Mouse (Mus musculus): ENCODE data around the gene Rif1. TPM values are rescaled to one million over a fixed set of nuclear protein-coding genes. Genes with fewer than 3 reads are reported as not detected.
A peak's percentile ranks its signal among the peaks of the same experiment; 100 is the strongest.

Gene Rif1
- polyA plus RNA-seq (2012; rRNA removed) (7.1 and 10.9 TPM in 2 replicates), polyA plus RNA-seq (2014; fragmentation: Nextera tagmentation; extraction: Ambion mirVana) (16.9 and 19.6 TPM in 2 replicates)

GRCm38 (mm10) chr2:52072491-52073140, at the start of gene Rif1:
Rif1 (plus strand) TSS chr2:52072832.
- Histone ChIP-seq H3K27ac (peak within 1 kb of the TSS; percentile 32; the same call in 1 of the 2 replicates), H3K9ac (replicated peaks) (peak within 1 kb of the TSS; percentile 92), H3K4me2 (ENCODE audit: low read depth) (peak within 1 kb of the TSS; percentile 84), H3K4me3 (ENCODE audit: insufficient read depth in 1 of 2, low read depth in 2 of 2, low read length in 2 of 2) (peak within 1 kb of the TSS; percentile 73 to 96), H3K9me3 (ENCODE audit: control insufficient read depth, low read length) (no peaks in the 10 kb centered on the region), H3K4me1 (replicated peaks; ENCODE audit: control insufficient read depth in 2 of 2, insufficient read depth in 2 of 2, low read length in 1 of 2) (peaks cover 5 to 16% of the 10 kb centered on the region in 2 experiments; a peak in 3 of 4 replicates), H3K27me3 (ENCODE audit: control insufficient read depth, insufficient read depth, low read length) (no peaks in the 10 kb centered on the region; the same call in 1 of the 2 replicates), H3K36me3 (replicated peaks; ENCODE audit: control insufficient read depth, insufficient read depth, low read depth) (peaks cover 18% of the 10 kb centered on the region)
- under 1% methylated on average over 51 of the region's 72 CpGs for WGBS (ENCODE audit: insufficient replicate concordance)
- peak; percentile 94 for ATAC-seq (ENCODE audit: insufficient read depth)
- TF ChIP-seq EP300 (IDR thresholded peaks at IDR 0.05; ENCODE audit: low read depth) (no peak), CTCF (IDR thresholded peaks at IDR 0.05; ENCODE audit: low read depth) (no peak)
- DNase-seq (ENCODE audit: low read depth in 3 of 3, low spot score in 3 of 3), result peak; percentile 64 to 72 (median 65)

GRCm38 (mm10) chr2:52027061-52027460, 45.6 kb upstream of the Rif1 start:
- Histone ChIP-seq H3K27me3 (ENCODE audit: control insufficient read depth, insufficient read depth, low read length) (no peaks in the 10 kb centered on the region), H3K4me3 (ENCODE audit: insufficient read depth in 1 of 2, low read depth in 2 of 2, low read length in 2 of 2) (no peak overlapping the region), H3K9me3 (ENCODE audit: control insufficient read depth, low read length) (no peaks in the 10 kb centered on the region), H3K4me2 (ENCODE audit: low read depth) (no peak overlapping the region), H3K27ac (no peak overlapping the region), H3K4me1 (replicated peaks; ENCODE audit: control insufficient read depth in 2 of 2, insufficient read depth in 2 of 2, low read length in 1 of 2) (no peaks in the 10 kb centered on the region), H3K36me3 (replicated peaks; ENCODE audit: control insufficient read depth, insufficient read depth, low read depth) (no peaks in the 10 kb centered on the region), H3K9ac (replicated peaks) (no peak overlapping the region)
- DNase-seq (ENCODE audit: low read depth in 3 of 3, low spot score in 3 of 3) (no peak), ATAC-seq (ENCODE audit: insufficient read depth) (no peak)
- 50% methylated on average over 4 of the region's 4 CpGs for WGBS (ENCODE audit: insufficient replicate concordance)
- TF ChIP-seq CTCF (IDR thresholded peaks at IDR 0.05; ENCODE audit: low read depth), result no peak

GRCm38 (mm10) chr2:52029426-52029825, 43.2 kb upstream of the Rif1 start:
- ATAC-seq (ENCODE audit: insufficient read depth) (no peak), DNase-seq (ENCODE audit: low read depth in 3 of 3, low spot score in 3 of 3) (no peak)
- H3K36me3 ChIP-seq (replicated peaks; ENCODE audit: control insufficient read depth, insufficient read depth, low read depth), result no peaks in the 10 kb centered on the region
- no peaks in the 10 kb centered on the region for H3K9me3 ChIP-seq (ENCODE audit: control insufficient read depth, low read length)
- H3K27me3 ChIP-seq (ENCODE audit: control insufficient read depth, insufficient read depth, low read length), result no peaks in the 10 kb centered on the region
- peak; percentile 34; the same call in 1 of the 2 replicates for TF ChIP-seq CTCF (IDR thresholded peaks at IDR 0.05; ENCODE audit: low read depth)
- no peak for TF ChIP-seq EP300 (IDR thresholded peaks at IDR 0.05; ENCODE audit: low read depth)
- no peak overlapping the region for H3K27ac ChIP-seq
- H3K9ac ChIP-seq (replicated peaks), result no peak overlapping the region
- no peaks in the 10 kb centered on the region for H3K4me1 ChIP-seq (replicated peaks; ENCODE audit: control insufficient read depth in 2 of 2, insufficient read depth in 2 of 2, low read length in 1 of 2)
- no peak overlapping the region for H3K4me3 ChIP-seq (ENCODE audit: insufficient read depth in 1 of 2, low read depth in 2 of 2, low read length in 2 of 2)
- H3K4me2 ChIP-seq (ENCODE audit: low read depth), result no peak overlapping the region
- WGBS (ENCODE audit: insufficient replicate concordance), result 64% methylated on average over 3 of the region's 3 CpGs

GRCm38 (mm10) chr2:52031491-52031890, 41.1 kb upstream of the Rif1 start:
- no peak overlapping the region for H3K4me2 ChIP-seq (ENCODE audit: low read depth)
- H3K4me1 ChIP-seq (replicated peaks; ENCODE audit: control insufficient read depth in 2 of 2, insufficient read depth in 2 of 2, low read length in 1 of 2), result no peaks in the 10 kb centered on the region
- no peaks in the 10 kb centered on the region for H3K9me3 ChIP-seq (ENCODE audit: control insufficient read depth, low read length)
- H3K9ac ChIP-seq (replicated peaks), result no peak overlapping the region
- ATAC-seq (ENCODE audit: insufficient read depth) (no peak), DNase-seq (ENCODE audit: low read depth in 3 of 3, low spot score in 3 of 3) (no peak)
- H3K4me3 ChIP-seq (ENCODE audit: insufficient read depth in 1 of 2, low read depth in 2 of 2, low read length in 2 of 2), result no peak overlapping the region
- H3K27ac ChIP-seq, result no peak overlapping the region
- 54% methylated on average over 4 of the region's 4 CpGs for WGBS (ENCODE audit: insufficient replicate concordance)
- no peak for TF ChIP-seq EP300 (IDR thresholded peaks at IDR 0.05; ENCODE audit: low read depth)
- no peak for TF ChIP-seq CTCF (IDR thresholded peaks at IDR 0.05; ENCODE audit: low read depth)
- no peaks in the 10 kb centered on the region for H3K27me3 ChIP-seq (ENCODE audit: control insufficient read depth, insufficient read depth, low read length)
- no peaks in the 10 kb centered on the region for H3K36me3 ChIP-seq (replicated peaks; ENCODE audit: control insufficient read depth, insufficient read depth, low read depth)

GRCm38 (mm10) chr2:52034601-52035000, 38.0 kb upstream of the Rif1 start:
- no peak overlapping the region for H3K27ac ChIP-seq
- no peak for TF ChIP-seq EP300 (IDR thresholded peaks at IDR 0.05; ENCODE audit: low read depth)
- TF ChIP-seq CTCF (IDR thresholded peaks at IDR 0.05; ENCODE audit: low read depth), result no peak
- no peaks in the 10 kb centered on the region for H3K9me3 ChIP-seq (ENCODE audit: control insufficient read depth, low read length)
- DNase-seq (ENCODE audit: low read depth in 3 of 3, low spot score in 3 of 3) (no peak), ATAC-seq (ENCODE audit: insufficient read depth) (no peak)
- H3K27me3 ChIP-seq (ENCODE audit: control insufficient read depth, insufficient read depth, low read length), result peaks cover 11% of the 10 kb centered on the region
- H3K4me2 ChIP-seq (ENCODE audit: low read depth), result no peak overlapping the region
- no peak overlapping the region for H3K9ac ChIP-seq (replicated peaks)
- no peak overlapping the region for H3K4me3 ChIP-seq (ENCODE audit: insufficient read depth in 1 of 2, low read depth in 2 of 2, low read length in 2 of 2)
- no peaks in the 10 kb centered on the region for H3K4me1 ChIP-seq (replicated peaks; ENCODE audit: control insufficient read depth in 2 of 2, insufficient read depth in 2 of 2, low read length in 1 of 2)
- H3K36me3 ChIP-seq (replicated peaks; ENCODE audit: control insufficient read depth, insufficient read depth, low read depth), result no peaks in the 10 kb centered on the region
- 69% methylated on average over 4 of the region's 4 CpGs for WGBS (ENCODE audit: insufficient replicate concordance)

All from liver, embryonic 14.5 days (tissue).